Mouse (Mus musculus) cerebellum, adult 8-10 months (tissue): ENCODE results near the gene Mepce.
"Not testable (repeated sequence)": the region's sequence is repeated elsewhere in the genome, so short reads cannot be mapped to it uniquely, and the experiment has no call there.

ENCODE experiments used
- DNase-seq: peaks from one replicate; pipeline ENCODE4 v3.0.0; 2022

Gene Mepce

DNA sequence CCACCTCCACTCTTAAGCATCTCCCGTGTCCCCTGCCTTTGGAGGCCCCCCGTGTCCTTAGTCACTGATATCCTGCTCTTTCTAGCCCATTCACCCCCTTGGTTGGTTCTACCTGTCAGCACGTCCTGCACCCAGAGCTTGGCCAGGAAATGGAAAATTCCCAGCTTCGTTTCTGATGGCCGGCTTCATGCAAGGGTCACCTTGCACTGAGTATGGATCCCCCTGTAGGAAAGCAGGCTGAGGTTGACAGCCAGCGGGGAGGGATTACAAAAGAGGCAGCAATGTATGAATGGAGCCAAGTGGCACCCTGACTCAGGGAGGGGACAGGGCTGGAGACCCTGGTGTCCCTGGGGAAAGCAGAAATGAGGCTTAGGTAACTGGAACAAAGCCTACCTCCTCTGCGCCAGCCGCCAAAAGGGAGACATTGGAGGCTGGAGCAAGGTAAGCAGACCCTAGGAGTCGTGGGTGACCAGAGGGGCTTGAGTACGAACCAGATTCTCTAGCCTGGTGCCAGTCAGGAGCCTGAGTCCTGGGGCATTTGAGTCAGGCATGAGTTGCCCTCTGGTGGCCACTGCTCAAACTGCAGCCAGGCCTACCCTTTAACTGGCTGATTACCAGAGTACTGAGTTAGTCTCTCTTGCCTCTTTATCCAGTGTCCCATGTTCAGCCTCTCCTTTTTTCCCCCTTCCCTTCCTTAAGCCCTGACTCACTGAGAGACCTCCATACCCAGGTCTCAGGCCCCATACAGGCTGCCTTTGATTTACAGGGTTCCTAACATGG lies 30.4 kb downstream of the Mepce start:
- DNase-seq: peak; percentile 89

GRCm38 (mm10) chr5:137756106-137756505 lies 31.3 kb downstream of the Mepce start:
- no peak for DNase-seq

DNA sequence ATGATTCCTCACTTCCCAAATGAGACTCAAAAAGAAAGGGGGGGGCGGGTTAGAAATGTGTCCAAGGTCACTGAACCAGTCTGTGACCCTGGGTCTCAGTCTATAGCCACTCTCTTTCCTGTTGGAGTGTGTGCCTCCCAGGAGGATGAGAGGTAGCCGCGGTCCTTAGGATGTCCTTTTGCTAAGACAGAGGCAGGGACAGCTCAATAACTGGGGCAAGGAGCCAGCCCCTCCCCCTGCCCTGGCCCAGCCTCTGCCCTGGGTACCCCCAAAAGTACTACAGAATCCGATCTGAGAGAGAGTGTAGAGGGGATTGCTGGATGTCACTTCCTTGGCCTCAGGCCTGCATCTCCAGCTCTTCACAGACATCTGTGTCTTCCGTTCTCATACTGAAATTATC lies 32.0 kb downstream of the Mepce start:
- DNase-seq: no peak

DNA sequence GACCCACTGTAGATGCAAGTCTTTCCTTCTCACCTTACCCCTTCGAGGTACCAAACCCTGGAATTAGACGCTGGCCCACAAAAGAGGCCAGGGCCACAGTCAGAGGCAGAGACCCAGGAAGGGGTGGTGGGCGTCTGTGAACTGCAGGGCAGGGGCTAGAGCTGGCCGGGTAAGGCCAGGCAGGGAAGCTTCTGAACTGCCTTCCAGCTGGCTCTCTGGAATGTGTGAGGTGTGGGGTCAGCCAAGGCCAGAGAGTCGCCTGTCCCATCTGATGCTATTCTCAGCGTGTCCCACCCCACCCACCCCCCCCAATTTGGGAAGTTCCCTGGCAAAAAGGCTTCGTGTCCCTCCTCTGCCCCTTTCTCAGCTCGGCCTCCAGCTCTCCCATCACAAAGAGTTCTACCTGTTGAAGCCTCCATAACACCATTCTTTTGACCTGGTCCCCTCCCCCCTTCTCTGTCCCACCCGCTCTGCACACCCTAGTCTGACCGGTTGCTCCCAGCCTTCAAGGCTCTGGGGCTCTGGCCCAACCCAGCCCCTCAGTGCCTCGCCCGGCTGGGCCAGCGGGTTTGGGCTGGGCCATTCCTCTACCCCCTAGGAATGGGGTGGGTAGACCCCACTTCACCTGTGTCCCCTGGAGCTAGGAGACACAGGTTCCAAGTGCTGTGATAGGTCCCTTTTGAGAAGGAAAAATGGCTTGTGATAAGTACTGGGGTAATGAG lies 34.2 kb downstream of the Mepce start:
- no peak for DNase-seq

DNA sequence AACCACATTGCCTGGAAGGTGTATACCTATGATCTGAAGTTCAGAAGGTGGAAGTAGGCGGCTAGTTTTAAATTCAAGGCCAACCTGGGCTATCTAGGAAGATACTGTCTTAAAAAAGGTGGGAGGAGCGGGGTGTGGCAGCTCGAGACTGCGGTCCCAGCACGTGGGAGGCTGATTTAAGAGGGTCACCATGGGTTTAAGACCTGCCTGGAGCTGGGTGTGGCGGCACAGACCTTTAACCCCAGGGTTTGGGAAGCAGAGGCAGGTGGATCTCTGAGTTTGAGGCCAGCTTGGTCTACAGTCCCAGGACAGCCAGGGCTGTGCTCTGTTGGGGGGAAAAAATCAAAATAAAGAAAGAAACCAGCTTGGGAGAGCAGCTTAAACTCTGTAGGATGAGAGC lies 35.5 kb downstream of the Mepce start:
- no peak for DNase-seq

GRCm38 (mm10) chr5:137751221-137751887 lies 36.1 kb downstream of the Mepce start:
- no peak for DNase-seq

GRCm38 (mm10) chr5:137750212-137750611 lies 37.2 kb downstream of the Mepce start:
- not testable (repeated sequence) for DNase-seq

DNA sequence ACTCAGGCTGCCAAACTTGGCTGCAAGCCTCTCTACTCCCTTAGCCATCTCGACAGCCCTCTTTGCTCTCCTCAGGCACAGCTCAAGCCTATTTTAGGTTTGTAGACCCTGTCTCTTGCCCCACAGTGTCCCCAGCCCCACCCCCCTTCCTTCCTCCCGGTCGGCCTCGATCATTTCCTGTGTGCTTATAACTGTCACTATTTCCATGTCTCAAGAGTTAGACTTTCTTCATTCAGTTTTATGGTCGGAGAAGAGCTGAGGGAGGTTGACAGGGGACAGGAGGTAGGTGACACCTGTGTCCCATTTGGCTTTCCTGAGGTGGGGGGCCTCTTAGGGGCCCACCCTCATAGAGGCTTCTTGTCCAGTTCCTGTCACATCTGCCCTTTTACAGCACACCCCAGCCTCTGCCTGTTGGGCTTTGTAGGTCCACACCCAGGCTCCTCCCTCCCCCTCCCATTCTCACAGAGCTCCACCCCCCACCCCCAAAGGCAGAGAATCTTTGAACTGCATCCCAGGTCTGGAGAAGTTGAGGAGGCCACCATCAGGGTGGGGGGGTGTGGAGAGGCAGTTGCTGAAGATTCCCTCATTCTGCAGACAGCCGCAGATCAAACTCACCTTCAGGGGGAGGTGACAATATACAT lies 38.1 kb downstream of the Mepce start:
- no peak for DNase-seq

DNA sequence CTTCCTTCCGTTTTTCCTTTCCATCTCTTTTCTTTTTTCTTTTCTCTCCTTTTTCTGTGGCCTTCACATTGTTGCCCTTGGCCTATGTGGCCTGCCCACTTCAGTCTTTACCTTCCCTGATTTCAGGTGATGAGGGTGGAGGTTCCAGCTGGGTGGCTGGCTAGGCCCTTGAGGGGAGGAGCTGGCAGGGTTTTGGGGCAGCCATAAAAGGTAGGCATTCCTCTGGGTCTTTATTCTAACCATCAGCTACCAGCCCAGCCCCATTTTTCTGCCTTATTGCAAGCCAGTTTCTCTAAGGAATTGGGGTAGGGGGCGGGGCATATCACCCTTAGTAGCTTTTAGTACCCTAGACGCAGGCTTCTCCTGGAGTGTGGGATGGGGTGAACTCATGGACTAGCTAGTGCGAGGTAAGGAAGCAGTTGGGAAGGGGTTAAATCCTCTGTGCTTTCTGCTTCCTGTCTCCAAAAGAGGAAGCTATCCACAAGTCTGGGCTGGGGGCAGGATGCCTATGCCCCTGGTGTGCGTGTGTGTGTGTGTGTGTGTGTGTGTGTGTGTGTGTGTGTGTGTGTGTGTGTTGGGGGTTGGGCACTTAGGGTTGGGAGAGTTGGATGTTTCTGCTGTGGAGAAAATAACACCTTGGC lies 39.2 kb downstream of the Mepce start:
- no peak for DNase-seq

GRCm38 (mm10) chr5:137747326-137747961 lies 40.0 kb downstream of the Mepce start:
- DNase-seq: peak; percentile 55

GRCm38 (mm10) chr5:137746851-137747325 lies 40.6 kb downstream of the Mepce start:
- no peak for DNase-seq

DNA sequence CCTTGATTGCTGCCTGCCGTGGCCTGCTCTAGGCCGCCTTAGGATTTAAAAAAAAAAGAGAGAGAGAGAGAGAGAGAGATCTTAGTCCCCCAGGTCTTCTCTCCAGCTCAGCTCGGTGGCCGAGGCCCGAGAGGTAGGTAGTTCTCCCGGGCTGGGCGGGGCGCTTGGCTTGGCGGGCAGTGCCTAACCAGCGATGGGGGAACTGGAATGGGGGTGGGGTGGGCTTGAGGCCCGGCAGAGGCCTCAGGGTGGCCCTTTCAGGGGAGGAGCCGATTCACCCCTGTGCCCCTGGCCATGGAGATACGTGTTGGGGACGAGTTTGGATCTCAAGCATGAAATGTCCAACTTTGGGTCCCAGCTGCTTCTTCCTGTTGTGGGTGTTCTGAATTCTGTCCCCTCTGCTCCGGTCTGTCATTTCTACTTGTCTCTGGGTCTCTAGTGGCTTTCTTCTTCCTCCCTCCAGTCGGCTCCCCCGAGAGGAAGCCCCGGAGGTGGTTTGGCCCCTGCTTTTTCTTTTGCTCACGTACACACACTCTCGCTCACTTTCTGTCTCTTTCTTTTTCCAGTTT lies 41.1 kb downstream of the Mepce start:
- DNase-seq: no peak

DNA sequence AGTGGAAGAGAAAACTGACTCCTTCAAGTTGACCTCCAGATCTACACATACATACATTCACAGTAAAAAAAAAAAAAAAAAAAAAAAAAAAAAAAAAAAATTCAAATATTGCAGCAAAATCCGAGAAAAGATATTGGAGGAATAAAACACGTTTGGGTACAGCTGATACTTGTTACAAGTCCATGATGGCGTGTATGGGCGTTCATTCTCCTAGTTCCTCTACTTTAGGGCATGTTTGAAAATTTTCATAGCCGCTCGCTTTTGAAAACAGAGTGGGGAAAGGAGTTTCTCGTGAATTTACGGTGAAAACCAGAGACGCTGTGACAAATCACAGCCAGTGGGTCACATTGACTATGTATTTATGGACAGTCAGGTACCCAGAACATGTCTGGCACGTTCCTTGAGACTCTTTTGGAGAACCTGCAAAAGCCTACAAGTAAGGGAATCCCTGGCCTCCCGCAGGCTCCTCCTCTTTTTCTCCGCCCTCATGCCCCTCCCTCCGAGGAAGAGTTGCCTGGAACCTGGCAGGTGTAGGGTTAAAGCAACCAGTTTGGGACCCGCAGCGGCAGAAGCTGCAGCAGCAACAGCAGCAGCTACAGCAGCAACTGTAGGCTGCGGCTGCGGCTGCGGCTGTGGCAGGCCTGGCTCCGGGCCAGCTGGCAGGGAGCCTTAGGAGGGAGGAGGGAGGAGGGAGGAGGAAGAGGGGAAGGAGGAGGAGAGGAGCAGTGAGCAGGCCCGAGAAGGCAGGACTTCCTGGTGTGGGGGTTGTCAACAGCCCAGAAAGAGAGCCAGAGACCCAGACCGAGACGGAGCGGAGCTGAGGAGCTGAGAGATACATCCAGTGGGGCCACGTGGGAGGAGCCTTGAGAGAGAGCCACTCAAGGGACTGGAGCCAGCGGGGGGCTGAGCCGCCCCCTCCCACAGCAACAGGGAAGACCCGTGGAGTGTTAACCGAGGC lies 42.0 kb downstream of the Mepce start, which contains the start of gene Tsc22d4:
Gene Tsc22d4, plus strand, starts transcription at position 517 of the 958 bp plus-strand sequence.
- DNase-seq: peak; percentile 82

DNA sequence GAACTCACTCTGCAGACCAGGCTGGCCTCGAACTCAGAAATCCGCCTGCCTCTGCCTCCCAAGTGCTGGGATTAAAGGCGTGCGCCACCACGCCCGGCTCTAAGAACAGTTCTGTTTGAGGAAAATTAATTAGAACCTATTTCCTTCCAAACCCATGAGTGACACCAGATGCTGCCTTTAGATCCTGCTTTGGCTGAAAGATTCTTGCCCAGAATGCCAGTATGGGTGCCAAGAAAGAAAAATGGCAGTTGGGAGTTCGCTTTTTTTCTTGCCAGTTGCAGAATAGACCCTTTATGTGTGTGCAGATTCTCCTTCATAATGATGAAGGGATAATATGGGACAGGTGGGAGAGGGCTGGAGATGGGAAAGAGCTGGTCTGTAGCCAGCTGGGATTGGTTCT lies 43.3 kb downstream of the Mepce start:
- DNase-seq: no peak

DNA sequence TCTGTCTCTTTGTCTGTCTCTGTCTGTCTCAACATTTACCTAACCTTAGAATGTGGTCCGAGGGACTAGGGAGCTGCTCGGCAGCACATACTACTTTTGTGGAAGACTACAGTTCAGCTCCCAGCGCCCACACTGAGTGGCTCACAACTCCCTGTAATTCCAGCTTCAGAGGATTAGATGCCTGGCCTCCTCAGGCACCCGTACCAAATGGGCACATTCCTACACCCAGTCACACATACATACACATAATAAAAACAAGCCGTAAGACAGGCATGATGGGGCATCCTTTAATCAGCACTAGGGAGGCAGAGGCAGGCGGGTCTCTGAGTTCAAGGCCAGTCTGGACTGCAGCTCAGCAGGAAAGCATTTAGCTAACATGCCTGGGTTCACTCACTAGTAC lies 44.6 kb downstream of the Mepce start:
- no peak for DNase-seq

DNA sequence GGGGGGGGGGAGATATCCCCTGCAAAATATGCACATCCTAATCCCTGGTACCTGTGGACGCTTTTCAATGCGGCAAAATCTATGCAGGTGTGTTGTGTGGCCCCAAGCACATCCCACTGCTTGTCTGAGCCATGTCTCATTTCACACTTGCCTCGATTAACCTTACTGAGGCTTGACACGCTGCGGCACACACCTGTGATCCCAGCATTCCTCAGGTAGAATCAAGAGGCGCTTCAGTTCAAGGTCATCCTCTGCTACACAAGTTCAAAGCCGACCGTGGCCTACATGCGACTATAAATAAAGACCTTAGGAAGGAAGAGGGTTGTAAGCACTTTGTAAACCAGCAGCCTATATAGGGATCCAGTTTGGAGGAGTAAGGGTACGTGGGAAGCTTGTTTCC lies 45.4 kb downstream of the Mepce start:
- no peak for DNase-seq

- peak; percentile 88 for DNase-seq
Measured at GRCm38 (mm10) chr5:137741023-137741931, 46.2 kb downstream of the Mepce start, which contains the start of gene Nyap1. TSS of gene Nyap1 (minus strand) at chr5:137741607.

DNA sequence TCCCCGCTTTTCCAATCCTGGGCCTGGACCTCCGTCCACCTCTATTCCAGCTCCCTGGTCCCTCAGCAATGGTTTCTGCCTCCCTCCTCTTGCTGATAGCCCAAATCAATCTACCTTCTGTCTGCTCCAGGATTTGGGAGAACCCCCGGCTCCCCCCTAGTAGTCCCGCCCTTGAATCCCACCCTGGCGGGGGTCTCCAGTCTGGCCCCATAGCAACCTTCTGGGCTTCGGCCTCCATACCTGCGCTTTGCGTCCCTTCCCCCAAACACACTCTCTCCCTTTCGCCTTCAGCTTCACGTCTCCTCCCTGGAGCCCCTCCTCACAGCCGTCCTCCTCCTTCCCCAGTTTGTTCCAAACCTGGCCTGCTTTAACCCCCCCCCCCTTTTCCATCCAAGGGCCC lies 46.9 kb downstream of the Mepce start:
- no peak for DNase-seq

GRCm38 (mm10) chr5:137739471-137739870 lies 48.0 kb downstream of the Mepce start:
- no peak for DNase-seq
